Mouse (Mus musculus) ES-Bruce4 (cell line): ENCODE measurements around the gene 1700001L19Rik.

ENCODE experiments used
- EP300 ChIP-seq: IDR thresholded peaks from 2 replicates; pipeline ENCODE4 v1.6.1; 2011; ENCODE audit warnings: low read depth, low read length; ENCODE audit not compliant: insufficient read depth
- POLR2A ChIP-seq: IDR thresholded peaks from one replicate; pipeline ENCODE4 v1.8.1; 2011; ENCODE audit warnings: low read length; ENCODE audit not compliant: insufficient read depth

GRCm38 (mm10) chr13:68585441-68585840 lies 11.8 kb upstream of the 1700001L19Rik start:
- TF ChIP-seq POLR2A (no peak), EP300 (no peak)
